Mouse (Mus musculus): ENCODE data around the gene Tsku.

Tsku gene

DNA sequence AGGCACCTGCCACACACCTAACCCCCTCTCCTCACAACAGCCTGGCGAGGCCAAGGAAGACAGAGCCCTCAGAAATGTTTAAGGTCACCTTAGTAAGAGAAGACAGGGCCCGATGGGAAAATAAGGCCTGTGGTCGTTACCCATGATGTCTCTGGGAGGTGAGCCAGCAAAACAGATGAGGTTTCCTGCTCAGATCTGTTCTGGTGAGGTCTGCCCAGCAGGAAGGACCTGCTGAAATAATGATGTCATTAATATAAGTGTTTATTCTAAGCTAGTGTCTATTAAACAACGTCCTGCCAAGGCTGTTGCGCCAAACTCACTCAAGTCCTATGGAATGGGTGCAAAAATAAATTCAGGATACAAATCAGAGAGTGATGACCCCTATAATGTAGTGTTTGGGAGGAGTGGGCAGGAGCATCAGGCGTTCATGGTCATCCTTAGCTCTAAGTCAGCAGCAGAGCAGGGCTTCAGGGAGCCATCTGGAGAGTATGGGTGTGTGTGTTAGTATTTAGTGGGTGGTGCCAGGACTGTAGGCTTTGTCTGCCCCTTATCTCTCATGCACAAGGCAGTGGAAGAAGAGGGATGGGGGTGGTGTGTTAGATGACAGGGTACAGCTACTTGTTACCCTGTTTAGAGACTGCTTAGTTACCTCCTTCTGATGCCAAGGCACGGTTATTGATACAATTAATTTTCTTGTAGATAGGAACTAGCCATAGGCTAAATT, 31.3 kb downstream of the Tsku start:
- peak; percentile 15 for DNase-seq (ENCODE audit: low read depth, low spot score)

DNA sequence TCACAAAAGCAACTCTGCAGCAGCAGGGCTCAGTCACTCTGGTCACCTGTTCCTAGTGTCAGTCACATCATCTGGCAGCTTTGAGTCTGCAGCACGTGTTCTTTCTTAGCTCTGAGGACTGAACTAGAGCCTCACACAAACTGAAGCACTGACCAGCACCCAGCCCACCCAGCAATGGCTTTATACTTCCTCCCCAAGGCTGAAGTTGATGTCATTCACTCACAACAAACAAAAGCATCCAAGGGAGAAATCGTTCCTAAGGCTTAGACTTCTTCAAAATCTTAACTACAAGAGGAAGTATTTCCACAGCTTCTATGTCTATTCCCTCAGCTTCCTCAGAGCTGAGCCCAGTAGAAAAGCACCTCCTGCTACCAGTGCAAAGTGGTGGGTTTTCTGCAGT, 32.8 kb downstream of the Tsku start:
- no peak for DNase-seq (ENCODE audit: low read depth, low spot score)

DNA sequence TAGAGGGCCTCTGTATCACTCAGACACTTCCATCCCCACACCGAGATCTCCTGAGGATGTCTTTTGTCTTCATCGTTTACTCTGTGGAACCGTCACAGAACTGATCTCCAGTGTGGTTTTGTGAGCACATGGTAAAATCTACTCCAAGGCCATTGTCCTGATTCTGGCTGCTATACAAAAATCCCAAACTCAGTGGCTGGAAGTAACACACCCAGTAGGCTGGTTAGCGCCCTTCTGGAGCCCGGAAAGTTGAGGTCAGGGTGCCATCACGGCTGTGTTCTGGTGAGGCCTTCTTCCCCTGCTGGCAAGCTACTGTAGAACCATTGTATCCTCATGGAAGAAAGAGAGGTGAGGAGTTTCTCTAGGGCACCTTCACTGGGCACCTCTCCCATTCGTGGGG, 35.1 kb downstream of the Tsku start:
- DNase-seq (ENCODE audit: low read depth, low spot score): no peak

DNA sequence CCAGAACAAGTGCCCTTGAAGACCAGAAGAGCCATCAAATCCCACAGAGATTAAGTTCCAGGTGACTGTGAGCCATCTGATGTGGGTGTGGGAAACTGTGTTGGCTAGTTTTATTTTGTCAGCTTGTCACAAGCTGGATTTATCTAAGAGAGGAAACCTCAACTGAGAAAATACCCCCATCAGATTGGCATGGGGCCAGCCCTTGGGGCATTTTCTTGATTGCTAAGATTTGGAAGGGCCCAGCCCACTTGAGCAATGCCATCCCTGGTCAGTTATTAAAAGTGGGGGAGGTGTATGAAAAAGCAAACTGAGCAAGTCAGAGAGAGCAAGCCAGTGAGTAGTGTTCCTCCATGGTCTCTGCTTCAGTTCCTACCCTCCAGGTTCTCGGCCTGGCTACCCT, 36.9 kb downstream of the Tsku start:
- DNase-seq (ENCODE audit: low read depth, low spot score): no peak

DNA sequence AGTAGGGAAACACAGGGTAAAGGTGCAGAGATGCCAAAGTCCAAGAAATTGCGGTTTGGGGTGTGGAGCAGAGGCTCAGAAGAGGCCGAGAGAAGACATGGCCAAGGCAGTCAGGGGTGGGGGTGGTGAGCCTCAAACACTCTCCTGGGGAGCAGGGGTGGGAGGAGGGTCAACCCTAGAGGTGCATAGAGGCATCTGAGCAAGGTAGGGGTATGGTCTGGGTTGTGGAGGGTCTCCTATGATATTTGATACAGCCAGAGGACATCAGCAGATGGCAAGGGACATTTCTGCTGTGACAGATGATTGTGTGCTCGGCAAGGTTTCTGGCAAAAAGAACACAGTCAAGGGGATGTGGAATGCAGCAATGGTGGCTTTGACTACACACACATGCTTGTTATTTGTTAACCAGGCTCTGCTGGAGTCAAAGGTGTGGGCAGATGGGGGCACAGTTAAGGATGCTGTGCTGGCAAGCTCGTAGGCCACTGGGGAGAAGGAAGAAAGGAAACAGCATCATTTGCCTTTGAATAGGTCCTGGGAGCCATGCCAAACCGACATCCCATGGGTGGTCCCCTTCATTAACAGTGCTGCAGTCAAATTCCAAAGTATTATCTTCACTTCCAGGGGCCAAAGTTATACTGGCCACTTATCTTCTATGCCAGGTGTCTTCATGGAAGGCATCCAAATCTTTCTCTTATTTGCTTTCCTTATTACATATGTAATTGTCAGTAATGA, 37.7 kb downstream of the Tsku start:
- peak; percentile 14 for DNase-seq (ENCODE audit: low read depth, low spot score)

DNA sequence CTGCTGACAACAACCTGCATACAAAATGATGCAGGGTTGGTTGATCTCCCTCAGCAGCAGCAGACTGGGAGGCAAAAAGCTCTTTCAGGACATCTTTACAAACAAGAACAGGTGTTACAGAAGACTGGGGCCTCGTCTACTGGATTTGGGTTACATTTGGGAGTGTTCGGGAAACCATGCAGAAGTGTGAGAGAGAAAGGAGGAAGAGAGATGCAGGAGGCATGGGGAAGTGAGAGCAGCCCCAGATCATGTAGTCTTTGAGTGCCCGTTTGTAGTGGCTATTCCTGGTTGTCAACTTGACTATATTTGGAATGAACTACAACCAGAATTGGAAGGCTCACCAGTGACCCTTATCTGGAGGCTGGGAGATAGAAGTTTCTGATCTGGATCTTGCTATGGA, 38.7 kb downstream of the Tsku start:
- peak; percentile 24 for DNase-seq (ENCODE audit: low read depth, low spot score)

DNA sequence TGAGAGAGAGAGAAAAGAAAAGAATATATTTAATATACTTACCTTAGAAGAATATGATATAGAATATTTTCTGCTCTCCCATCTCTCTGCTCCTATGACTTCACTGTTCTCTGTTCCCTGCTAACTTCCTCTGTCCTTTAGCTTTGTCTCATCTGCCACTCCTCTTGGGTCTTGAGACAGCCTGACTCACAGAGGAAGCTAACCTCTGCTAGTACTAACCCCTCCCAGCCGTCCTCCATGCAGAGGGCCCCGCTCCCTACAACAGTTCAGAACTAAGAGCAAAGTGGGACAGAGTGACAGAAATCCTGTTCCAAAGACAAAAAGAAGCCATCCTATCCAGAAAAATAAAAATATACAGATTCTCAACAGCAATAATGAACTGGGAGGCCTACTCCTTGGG, 40.0 kb downstream of the Tsku start, which contains the start of gene Acer3:
Gene Acer3 (minus strand): TSS at position 126 of the 400 bp plus-strand sequence.
- DNase-seq (ENCODE audit: low read depth, low spot score): no peak

DNA sequence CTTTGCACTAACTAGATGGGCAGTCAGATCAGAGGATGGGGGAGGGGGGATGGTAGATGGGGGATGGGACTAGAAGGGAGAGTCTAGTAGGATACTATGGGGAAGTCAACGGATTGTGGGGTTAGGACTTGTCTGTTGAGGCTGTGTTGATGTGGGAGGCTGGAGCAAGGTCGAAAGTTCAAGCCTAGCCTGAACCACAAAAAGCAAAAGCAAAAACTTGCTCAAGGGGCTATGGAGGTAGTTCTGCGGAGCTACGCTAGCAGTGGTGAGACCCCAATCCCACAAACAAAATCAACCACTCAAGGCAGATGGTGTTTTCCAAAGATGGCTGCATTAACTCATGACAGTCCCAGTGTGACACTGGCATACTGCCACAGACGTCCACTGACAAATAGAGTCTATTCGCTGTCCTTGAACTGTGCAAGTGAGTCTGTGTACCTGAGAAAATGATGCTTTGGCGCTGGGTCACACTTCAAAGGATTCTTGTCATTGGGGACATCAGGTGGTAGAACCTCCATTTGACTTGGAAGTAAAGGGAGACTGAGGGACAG, 41.0 kb downstream of the Tsku start:
- DNase-seq (ENCODE audit: low read depth, low spot score): no peak

DNA sequence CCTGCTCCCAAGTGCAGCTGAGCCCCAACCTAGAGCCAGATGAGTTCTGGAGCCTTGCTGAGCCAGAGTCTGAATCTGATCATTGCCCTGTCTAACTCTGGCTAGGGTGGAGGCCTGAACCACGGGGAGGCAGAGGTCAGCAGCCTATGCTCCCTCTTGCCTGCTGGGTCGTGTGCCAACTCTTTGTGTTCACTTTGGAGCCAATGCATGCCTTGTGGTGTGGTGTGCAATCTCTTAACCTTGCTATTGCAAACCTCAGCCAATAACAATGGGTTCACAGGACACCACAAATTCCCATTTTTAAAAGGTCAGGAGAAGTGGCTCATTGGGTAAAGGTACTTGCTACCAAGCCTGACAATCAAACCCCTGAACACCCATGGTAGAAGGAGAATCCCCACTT, 44.6 kb downstream of the Tsku start:
- no peak for DNase-seq (ENCODE audit: low read depth, low spot score)

DNA sequence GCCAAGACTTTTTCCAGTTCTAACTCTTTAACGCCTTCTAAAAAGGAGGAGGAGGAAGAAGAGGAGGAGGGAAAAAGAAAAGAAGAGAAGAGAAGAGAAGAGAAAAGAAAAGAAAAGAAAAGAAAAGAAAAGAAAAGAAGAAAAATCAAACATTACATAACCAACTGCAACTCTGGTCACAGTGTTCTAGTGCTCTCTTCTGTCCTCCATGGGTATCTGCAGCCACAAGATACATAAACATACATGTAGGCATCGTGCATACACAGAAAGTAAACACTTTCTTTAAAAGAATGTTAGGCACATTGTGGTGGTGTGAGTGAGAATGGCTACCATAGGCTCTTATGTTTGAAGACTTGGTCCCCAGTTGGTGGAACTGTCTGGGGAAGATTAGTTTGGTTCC, 46.0 kb downstream of the Tsku start:
- no peak for DNase-seq (ENCODE audit: low read depth, low spot score)

DNA sequence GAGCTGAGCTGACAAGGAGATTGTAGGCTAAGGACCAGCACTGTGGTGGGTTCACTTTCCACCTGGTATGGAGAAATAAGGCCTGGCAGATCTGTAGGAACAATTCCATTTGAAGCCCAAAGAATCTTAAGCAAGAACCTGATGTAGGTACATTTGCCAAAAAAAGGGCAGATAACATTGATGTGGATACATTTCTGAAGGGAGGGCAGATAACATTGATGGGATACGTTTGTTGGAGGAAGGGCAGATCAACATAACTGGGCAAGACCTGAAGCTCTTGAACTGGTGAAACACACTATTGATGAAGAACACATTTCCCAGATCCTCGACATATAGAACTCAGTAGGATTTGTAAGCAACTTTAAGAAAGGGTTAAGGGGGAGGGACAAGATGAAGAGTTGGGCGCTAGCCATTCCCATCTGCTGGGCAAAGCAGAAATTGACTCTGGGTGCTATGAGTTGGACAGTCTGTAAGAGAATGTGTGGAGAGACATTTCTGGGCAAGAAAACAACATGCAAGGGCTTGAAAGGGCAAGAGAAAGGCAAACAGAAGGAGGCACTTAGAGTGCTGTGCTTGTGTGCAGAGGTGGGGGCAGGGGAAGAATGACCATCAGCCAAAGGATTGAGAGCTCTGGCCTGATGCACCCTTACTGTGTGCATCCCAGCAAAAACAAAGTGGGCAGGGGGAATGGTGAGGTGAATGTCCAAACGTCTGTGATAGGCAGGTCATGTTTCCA, 48.8 kb downstream of the Tsku start:
- no peak for DNase-seq (ENCODE audit: low read depth, low spot score)

DNA sequence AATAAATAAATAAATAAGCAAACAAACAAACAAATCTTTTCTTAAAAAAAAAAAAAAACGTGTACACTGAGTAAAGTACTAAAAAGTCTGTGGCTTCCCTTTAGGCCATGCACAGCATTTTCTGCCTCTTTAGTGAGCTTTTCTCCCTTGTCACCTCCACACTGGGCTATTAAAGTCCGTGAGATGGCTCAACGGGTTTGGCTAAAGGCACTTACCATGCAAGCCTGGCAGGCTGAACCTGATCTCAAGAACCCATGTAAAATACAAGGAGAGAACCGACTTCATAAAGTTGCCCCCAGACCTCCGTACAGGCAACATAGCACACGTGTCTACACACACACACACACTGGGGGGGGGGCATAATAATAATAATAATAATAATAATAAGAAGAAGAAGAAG, 50.9 kb downstream of the Tsku start:
- no peak for DNase-seq (ENCODE audit: low read depth, low spot score)

DNA sequence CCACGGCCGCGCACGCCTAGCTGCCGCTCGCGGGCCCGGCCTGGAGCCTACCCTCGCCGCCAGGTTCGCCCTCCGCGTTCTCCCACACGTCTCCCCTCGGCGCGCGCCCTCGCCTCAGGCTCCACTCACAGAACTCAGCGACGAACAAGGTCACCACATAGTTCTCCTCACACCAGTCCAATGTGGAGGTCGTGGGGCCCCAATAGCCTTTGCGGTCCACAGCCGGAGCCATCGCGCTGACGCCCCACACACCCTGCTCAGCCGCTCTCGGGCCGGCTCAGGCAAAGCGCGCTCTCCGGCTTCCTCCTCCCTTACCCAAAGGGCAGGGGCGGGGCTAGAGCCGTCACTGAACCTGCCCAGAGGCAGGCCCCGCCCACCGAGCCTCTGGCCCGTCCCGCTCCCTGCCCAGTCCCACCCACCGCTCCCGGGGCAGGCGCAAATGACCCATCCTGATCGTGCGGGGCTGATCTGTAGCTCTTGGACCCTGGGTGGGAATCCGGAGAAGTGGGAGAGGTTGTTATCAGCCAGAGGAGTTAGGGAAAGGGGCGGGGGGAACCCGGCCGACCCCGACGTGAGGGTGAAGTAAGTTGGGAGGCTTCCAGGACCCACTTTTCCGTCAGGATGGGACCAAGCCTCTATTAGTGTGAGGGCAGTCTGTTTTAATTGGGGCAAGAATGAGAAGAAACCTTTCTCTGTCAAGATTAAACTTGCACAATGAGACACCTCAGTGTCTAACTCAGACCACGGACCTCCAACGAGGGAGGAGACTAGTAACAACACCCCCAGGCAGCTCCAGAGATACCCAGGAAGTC, 51.7 kb downstream of the Tsku start:
- DNase-seq (ENCODE audit: low read depth, low spot score): peak; percentile 95

DNA sequence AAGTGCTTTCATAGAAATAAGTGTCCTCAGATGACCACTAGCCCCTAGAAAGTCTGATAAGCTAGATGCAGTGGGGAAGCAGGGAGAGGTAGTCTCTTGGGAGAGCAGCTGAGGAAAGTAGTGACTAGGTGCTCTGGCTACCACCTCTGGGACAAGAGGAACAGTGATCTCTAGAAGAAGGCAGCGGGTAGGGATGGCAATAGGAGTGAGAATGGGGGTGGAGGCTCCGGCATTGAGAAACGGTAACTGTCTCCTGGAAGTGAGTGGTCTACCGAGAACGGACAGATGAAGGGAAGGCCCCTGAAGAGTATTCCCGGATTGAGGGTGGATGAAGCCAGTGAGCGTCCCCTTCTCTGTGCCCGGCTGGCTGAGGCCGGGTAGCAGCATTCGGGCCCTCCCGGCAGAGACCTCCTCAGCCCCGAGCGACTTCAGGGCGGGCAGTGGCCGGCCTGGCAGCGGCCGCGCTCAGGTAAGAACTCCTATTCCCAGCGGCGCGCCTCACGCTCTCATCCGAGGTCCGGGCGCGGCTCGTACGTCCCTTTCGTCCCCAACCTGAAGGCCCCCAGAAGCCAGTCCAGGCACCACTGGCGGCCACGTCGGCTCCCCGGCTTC, 52.4 kb downstream of the Tsku start:
- DNase-seq (ENCODE audit: low read depth, low spot score): peak; percentile 31

DNA sequence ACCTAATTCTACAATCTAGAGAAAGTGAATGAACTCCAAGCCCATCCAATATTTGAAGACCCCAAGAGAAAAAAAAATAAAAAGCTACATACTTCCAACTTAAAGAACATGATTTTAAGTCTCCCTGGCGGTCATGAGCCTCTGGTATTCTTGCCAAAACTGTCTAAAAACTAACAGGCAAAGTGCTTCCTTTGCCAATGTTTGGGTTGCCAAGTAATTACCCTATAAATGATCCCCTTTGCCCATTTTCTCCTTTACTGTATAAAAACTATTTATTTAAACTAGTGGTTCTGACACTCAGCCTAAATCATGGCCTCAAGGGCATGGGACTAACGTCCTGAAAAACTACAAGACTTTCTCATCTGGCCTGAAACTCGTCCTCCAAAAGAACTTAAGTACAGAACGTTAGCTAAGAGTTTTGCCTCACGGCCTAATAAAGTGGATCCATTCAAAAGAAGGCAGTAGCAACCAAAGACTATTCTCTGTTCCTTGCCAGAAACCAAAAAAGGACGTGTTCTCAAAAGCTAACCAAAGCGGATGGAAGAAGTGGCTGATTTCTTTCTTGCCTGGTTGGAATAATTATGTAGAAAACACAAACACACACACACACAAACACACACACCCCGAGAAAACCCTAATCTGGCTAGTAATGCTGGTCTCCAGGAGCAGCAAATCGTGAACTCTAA, 53.1 kb downstream of the Tsku start:
- DNase-seq (ENCODE audit: low read depth, low spot score): no peak

DNA sequence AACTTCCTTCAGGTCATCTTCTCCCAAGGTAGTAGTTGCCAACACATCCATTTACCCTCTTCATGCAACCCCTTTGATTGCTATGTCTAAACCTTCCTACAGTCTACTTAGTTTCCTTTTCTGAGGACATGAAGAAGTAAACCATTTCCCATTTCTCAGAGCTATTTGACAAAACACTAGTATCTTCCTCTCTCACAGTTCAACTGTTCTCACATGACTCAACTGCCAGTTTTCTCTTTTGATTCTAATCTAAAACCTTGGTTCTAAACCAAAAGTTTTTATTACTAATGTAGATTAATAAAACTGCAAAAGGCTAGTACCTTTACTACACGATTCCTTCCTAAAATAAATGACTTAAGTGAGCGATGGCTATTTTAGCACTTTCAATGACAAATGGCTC, 53.7 kb downstream of the Tsku start:
- no peak for DNase-seq (ENCODE audit: low read depth, low spot score)

Measured in brain, adult 2 months (tissue).